Comparison of ENCODE assay signal across 16 mouse cellular contexts in the genomic region with DNA sequence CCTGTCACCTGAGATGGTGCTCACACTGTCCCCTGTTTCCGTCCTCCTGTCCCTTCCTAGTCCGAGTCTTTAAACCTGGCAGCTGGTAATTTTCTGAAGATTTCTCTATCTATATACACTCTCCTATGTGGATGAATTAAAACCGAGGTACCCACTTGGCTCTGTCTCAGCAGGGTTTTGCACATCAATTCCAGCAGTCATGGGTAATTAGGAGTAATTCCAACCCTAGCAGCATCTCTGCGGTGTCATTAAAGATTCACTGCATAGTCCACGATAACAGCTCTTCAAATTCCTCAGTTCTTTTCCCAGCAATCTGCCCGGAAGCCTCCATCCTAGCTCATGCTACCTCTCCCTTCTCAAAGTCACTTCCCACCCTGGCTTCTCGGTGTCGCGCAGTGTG.
"Had no signal": no experiment of that assay in that cellular context is flagged by ENCODE, and none has a peak within 500 bp of the region (broad histone marks: within the 10 kb centered on the region; RNA-seq: fewer than 3 reads in every experiment).

No protein-coding gene starts in this region.

- H3K4me2 ChIP-seq: liver, embryonic 11.5 days; liver, embryonic 15.5 days; lung, embryonic 14.5 days; neural tube, embryonic 12.5 days had no signal

- H3K27me3 ChIP-seq: liver, embryonic 15.5 days; neural tube, embryonic 12.5 days had no signal

- H3K4me1 ChIP-seq: limb, embryonic 10.5 days; liver, embryonic 15.5 days; megakaryocyte, embryonic 14.5 days; neural tube, embryonic 12.5 days had no signal

- H3K27ac ChIP-seq: left cerebral cortex, adult 2 months; limb, embryonic 10.5 days; liver, embryonic 15.5 days; neural tube, embryonic 12.5 days; stomach, postnatal 0 days had no signal

- DNase-seq: kidney, adult 8-10 months; kidney, postnatal 25 days; lung, embryonic 14.5 days; lung, postnatal 10 days; lung, postnatal 4 days; right cerebral cortex, adult 18-20 months; right cerebral cortex, postnatal 25 days; thymus, postnatal 4 days had no signal

- H3K9ac ChIP-seq: liver, embryonic 15.5 days; lung, embryonic 14.5 days; neural tube, embryonic 12.5 days had no signal

- H3K9me3 ChIP-seq: limb, embryonic 10.5 days; liver, embryonic 15.5 days; megakaryocyte, embryonic 14.5 days; neural tube, embryonic 12.5 days had no signal

- H3K4me3 ChIP-seq: left cerebral cortex, adult 2 months; limb, embryonic 10.5 days; liver, embryonic 15.5 days; megakaryocyte, embryonic 14.5 days; myocyte; neural tube, embryonic 12.5 days had no signal

- H3K36me3 ChIP-seq: limb, embryonic 10.5 days; liver, embryonic 15.5 days; neural tube, embryonic 12.5 days had no signal
